Mouse (Mus musculus): Measurements from ENCODE around the gene Shank2.

GRCm38 (mm10) chr7:144030796-144031195, 29.1 kb downstream of the Shank2 start:
- TF ChIP-seq CEBPB (IDR thresholded peaks at IDR 0.05; ENCODE audit: low read depth): no peak
- TF ChIP-seq CTCF (IDR thresholded peaks at IDR 0.05; ENCODE audit: control insufficient read depth, insufficient read depth, insufficient read length): no peak
- TF ChIP-seq MYOG (IDR thresholded peaks at IDR 0.05; ENCODE audit: control insufficient read depth, extremely low read depth, insufficient read length): no peak
